Mouse (Mus musculus) liver, embryonic 15.5 days (tissue): ENCODE results near the gene Micu1. TPM values are rescaled to one million over a fixed set of nuclear protein-coding genes. Genes with fewer than 3 reads are reported as not detected.
A peak's percentile ranks its signal among the peaks of the same experiment; 100 is the strongest.

Experiments
- ATAC-seq: fragments of 200-750 bp; cut with Nextera tagmentation; 2 replicates; pipeline ENCODE4 v1.8.0; 2017; ENCODE audit warnings: moderate number of reproducible peaks, mild to moderate bottlenecking, moderate library complexity; ENCODE audit not compliant: insufficient read depth
- H3K27ac ChIP-seq: fragments of 300-500 bp; sonication (generic); replicated peaks from 2 replicates; pipeline ENCODE4 v1.5.1; 2015; ENCODE audit warnings: mild to moderate bottlenecking, inconsistent platforms
- H3K27me3 ChIP-seq: fragments of 300-500 bp; sonication (generic); 2 replicates; pipeline ENCODE4 v1.6.1; 2015; ENCODE audit warnings: mild to moderate bottlenecking, inconsistent platforms
- H3K36me3 ChIP-seq: fragments of 300-500 bp; sonication (generic); replicated peaks from 2 replicates; pipeline ENCODE4 v1.6.1; 2015; ENCODE audit warnings: moderate library complexity, mild to moderate bottlenecking, inconsistent platforms
- H3K4me1 ChIP-seq: fragments of 300-500 bp; sonication (generic); replicated peaks from 2 replicates; pipeline ENCODE4 v1.6.1; 2015; ENCODE audit warnings: inconsistent platforms
- H3K4me2 ChIP-seq: fragments of 300-500 bp; sonication (generic); 2 replicates; pipeline ENCODE4 v1.6.1; 2015; ENCODE audit warnings: moderate library complexity, mild to moderate bottlenecking, inconsistent platforms
- H3K4me3 ChIP-seq: fragments of 300-500 bp; sonication (generic); replicated peaks from 2 replicates; pipeline ENCODE4 v1.5.1; 2015; ENCODE audit warnings: mild to moderate bottlenecking, inconsistent platforms
- H3K9ac ChIP-seq: fragments of 300-500 bp; sonication (generic); 2 replicates; pipeline ENCODE4 v1.6.1; 2015; ENCODE audit warnings: moderate library complexity, mild to moderate bottlenecking, inconsistent platforms
- H3K9me3 ChIP-seq: fragments of 300-500 bp; sonication (generic); replicated peaks from 2 replicates; pipeline ENCODE4 v1.6.1; 2016; ENCODE audit warnings: inconsistent platforms
- WGBS: fragments of 180-500 bp; shearing (Covaris S2); methylation state at CpG from one replicate; pipeline ENCODE4 v1.1.7; 2015; ENCODE audit warnings: mixed read lengths; ENCODE audit not compliant: insufficient replicate concordance; 5-methylcytosine and 5-hydroxymethylcytosine counted together
- polyA plus RNA-seq: library from polyadenylated mRNA; unstranded; fragments of >200 nt; fragmentation: Nextera tagmentation; extraction: Ambion mirVana; gene quantifications from 2 replicates; pipeline ENCODE4 v1.2.1, GENCODE M21; 2015

Micu1 gene
- polyA plus RNA-seq, 1 experiment from 2014 or later: 38.2 TPM

DNA sequence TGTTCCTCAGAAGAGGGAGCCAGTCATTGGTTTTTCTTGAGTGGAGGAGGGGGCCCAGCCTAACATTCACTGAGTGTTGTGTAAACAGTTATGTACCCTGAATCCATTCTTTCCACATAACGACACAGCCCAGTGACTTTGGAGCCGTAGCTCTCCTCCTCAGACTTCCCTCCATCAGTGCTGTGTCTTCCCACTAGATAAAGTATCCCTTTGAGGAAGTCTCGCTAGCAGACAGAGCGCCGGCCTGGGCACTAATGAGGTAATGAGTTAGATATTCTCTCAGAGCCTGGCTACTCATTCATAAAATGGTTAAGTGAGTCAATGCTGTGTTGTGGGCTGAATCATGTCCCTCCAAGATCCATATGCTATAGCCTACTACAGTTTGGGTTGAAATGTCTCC lies 89.6 kb downstream of the Micu1 start:
- Histone ChIP-seq H3K9me3 (no peaks in the 10 kb centered on the region), H3K4me1 (peaks cover 25% of the 10 kb centered on the region), H3K9ac (no peak overlapping the region), H3K27ac (no peak overlapping the region), H3K4me2 (no peak overlapping the region), H3K4me3 (no peak overlapping the region), H3K27me3 (no peaks in the 10 kb centered on the region), H3K36me3 (peaks cover 55% of the 10 kb centered on the region)
- no peak for ATAC-seq
- WGBS: 87% methylated on average over 5 of the region's 5 CpGs

DNA sequence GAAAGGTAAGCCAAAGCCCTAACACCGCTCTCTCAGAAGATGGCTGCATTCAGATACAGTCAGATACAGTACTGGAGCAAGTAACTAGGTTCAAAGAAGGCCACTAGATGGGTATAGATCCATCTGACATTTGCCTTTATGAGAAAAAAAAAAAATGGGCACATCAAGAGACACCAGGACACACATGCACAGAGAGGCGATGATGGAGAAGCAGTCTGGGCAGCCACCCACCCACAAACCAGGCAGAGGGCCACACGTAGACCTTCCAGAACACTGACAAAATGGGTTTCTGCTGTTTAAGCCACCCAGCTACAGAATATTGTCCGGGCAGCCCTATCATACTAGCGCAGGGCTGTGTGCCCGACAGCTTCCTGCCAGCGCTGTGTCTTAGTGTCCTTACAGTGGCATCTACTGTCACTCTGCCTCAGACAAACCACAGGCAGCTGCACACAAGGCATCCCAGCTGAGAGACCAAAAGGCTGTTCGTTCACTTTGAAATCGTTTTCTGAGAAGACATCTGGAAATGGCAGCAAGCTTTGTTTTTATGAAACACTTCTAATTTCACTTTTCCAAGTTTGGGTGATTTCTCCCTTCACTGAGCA lies 90.4 kb downstream of the Micu1 start:
- H3K27ac ChIP-seq: peak overlapping the region; percentile 80
- no peak for ATAC-seq
- 75% methylated on average over 9 of the region's 9 CpGs for WGBS

DNA sequence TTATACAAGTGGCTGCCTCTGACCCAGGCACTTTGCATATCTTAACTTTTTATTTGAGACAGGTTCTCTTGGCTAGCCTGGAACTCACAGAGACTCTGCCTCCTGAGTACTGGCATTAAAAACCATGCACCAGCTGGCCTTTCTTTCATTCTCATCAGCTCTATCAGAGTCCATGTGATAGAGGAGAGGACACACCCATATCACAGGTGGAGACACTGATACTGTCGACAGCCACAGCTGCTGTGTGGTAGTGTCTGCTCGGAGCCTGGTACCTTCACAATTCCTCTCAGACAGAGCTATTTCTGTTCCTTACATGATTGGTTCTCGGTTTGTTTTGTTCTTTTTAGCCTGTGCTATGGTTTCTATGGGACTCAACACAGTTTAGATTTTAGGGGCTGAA lies 91.2 kb downstream of the Micu1 start:
- H3K9ac ChIP-seq: no peak overlapping the region

More for the DNA sequence above, 90.4 kb downstream of the Micu1 start:
- Histone ChIP-seq H3K4me3 (no peak overlapping the region), H3K9ac (no peak overlapping the region), H3K4me1 (peaks cover 21% of the 10 kb centered on the region), H3K36me3 (peaks cover 55% of the 10 kb centered on the region), H3K9me3 (no peaks in the 10 kb centered on the region), H3K27me3 (no peaks in the 10 kb centered on the region), H3K4me2 (no peak overlapping the region)

DNA sequence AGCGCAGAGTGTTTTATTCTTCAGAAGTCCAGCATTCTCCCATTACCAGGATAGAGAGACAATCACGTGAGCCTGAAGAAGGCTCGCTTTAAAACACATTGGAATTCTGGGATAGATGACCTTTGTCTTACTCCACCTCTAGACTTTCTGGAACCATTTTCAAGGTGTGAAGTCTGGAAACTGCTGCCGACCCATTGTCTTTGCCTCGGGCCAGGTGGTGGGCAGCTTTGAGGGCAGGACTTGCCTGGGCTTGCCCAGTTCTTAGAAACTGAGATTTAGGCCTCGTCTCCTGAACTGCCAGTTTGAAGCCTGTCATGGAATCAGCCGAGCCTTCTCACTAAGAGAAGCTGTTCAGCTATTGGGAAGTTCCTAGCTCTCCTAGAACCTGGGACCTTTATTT lies 92.8 kb downstream of the Micu1 start:
- no peak for ATAC-seq
- no peak overlapping the region for H3K27ac ChIP-seq
- WGBS: 83% methylated on average over 7 of the region's 7 CpGs
- peaks cover 40% of the 10 kb centered on the region for H3K36me3 ChIP-seq
- no peaks in the 10 kb centered on the region for H3K27me3 ChIP-seq
- peaks cover 41% of the 10 kb centered on the region for H3K4me1 ChIP-seq
- H3K9me3 ChIP-seq: no peaks in the 10 kb centered on the region
- no peak overlapping the region for H3K4me3 ChIP-seq
- H3K9ac ChIP-seq: no peak overlapping the region
- H3K4me2 ChIP-seq: no peak overlapping the region

More for the DNA sequence above, 91.2 kb downstream of the Micu1 start:
- Histone ChIP-seq H3K4me1 (peaks cover 25% of the 10 kb centered on the region), H3K4me3 (no peak overlapping the region), H3K4me2 (peak overlapping the region; percentile 54), H3K9me3 (no peaks in the 10 kb centered on the region), H3K36me3 (peaks cover 55% of the 10 kb centered on the region), H3K27ac (peak overlapping the region; percentile 80), H3K27me3 (no peaks in the 10 kb centered on the region)
- WGBS: 41% methylated on average over 3 of the region's 3 CpGs
- peak; percentile 91 for ATAC-seq

DNA sequence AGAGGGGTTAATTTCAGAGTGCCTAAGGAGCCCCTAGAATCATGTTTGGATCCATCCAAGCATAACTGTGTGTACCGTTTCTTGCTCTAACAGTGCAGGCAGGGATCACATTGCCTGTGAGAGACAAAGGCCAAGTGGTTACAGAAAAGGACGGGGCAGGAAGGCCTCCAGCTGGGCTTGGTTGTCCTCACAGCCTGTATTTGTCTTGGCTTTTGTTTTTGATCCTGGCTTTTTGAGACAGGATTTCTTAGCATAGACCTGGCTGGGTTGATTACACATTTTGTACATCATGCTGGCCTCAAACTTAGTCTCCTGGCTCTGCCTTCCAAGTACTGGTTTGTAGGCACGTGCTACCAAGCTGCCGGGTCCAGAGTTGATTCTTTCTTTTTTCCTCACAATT lies 93.6 kb downstream of the Micu1 start:
- no peak overlapping the region for H3K27ac ChIP-seq
- H3K4me3 ChIP-seq: no peak overlapping the region
- H3K36me3 ChIP-seq: peaks cover 32% of the 10 kb centered on the region
- H3K4me1 ChIP-seq: peaks cover 49% of the 10 kb centered on the region
- no peaks in the 10 kb centered on the region for H3K27me3 ChIP-seq
- H3K9me3 ChIP-seq: no peaks in the 10 kb centered on the region
- no peak overlapping the region for H3K9ac ChIP-seq
- no peak for ATAC-seq
- 89% methylated on average over 4 of the region's 4 CpGs for whole genome bisulfite sequencing
- no peak overlapping the region for H3K4me2 ChIP-seq

DNA sequence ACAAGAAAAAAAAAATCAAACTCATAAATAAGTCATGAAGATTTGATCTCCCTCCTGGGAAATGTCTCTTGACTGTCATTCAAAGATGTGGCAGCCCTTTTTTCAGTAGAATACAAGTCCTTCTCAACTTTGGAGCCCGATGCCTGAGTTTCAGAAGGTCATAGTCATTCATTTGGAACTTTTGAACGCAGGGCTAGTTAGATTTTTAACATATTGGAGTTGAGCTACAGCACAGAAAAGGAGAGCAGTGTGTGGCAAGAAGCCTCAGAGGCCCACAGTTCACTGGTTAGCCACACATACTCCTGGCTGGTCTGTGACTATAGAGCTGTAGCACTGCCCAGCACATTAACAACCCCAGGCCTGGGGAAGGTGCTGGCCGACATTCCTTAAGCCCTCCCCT lies 96.1 kb downstream of the Micu1 start:
- Histone ChIP-seq H3K9ac (no peak overlapping the region), H3K4me3 (no peak overlapping the region), H3K27me3 (no peaks in the 10 kb centered on the region), H3K27ac (0 out of 2 replicates have a peak overlapping the region, but pooled peaks have one; percentile 20), H3K4me1 (peaks cover 55% of the 10 kb centered on the region), H3K4me2 (no peak overlapping the region), H3K9me3 (no peaks in the 10 kb centered on the region), H3K36me3 (peaks cover 16% of the 10 kb centered on the region; the same call in 1 of the 2 replicates)
- WGBS: 88% methylated on average over 3 of the region's 3 CpGs
- no peak for ATAC-seq

DNA sequence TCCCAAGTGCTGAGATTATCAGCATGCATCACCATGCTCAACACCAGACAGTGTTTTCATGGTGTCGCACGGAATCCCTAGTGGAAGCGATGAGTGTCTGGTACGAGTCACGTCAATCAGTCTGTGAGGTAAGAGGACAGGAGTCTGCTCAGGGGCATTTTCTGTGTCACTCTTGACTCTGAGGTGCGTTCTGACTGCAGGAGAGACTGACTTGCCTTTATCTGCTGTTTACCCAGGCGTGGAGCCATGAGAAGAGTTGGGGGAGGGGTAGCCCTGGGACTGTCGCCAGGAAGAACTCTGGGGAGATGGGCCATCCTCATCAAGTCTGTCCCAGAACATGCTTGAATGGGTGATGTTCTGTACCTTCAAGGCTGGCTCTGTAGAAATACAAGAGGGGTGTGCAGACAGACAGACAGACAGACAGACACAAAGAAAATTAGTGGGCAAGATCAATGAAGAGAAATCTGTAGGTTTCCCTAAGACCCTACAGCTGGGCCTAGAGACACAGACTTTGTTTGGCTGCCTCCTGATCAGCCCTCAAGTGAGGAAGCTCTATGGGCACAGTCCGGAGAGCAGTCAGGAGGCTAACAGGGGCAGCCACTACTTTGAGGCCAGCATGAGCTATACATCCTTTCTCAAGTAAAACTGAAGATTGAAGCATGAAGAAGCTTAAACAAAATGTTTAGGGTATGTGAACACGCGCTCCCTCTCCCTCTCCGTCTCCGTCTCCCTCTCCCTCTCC lies 97.2 kb downstream of the Micu1 start:
- H3K9ac ChIP-seq: no peak overlapping the region; the same call in 1 of the 2 replicates
- no peak overlapping the region for H3K4me3 ChIP-seq
- H3K27ac ChIP-seq: peak overlapping the region; percentile 94
- peaks cover 48% of the 10 kb centered on the region for H3K4me1 ChIP-seq
- H3K27me3 ChIP-seq: no peaks in the 10 kb centered on the region
- H3K9me3 ChIP-seq: no peaks in the 10 kb centered on the region
- H3K36me3 ChIP-seq: peaks cover 17% of the 10 kb centered on the region; the same call in 1 of the 2 replicates
- H3K4me2 ChIP-seq: peak overlapping the region; percentile 33
- ATAC-seq: no peak
- 69% methylated on average over 13 of the region's 13 CpGs for WGBS

DNA sequence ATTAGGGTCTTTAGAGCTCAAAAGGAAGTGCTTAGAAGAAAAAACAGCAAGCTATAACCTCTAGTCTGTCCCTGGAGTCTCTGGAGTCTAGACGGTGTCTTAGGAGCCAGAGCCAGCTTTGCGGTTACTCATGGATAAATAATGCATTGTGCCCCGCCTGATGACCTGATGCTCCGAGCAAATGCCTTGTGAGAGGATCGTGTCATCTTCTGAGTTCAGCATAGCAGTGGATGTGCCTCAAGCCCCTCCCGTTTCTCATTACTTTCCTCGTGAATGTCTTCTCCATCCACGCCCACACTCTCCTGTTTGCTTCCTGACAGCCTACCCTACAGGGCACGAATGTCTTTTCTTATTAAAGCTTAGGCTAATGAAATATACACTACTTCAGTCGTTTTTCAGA lies 97.9 kb downstream of the Micu1 start:
- Histone ChIP-seq H3K36me3 (0 out of 2 replicates have a peak, but pooled peaks cover 15% of the 10 kb centered on the region), H3K4me1 (peaks cover 48% of the 10 kb centered on the region), H3K9me3 (no peaks in the 10 kb centered on the region), H3K4me3 (no peak overlapping the region), H3K9ac (peak overlapping the region; percentile 20), H3K4me2 (peak overlapping the region; percentile 55), H3K27me3 (no peaks in the 10 kb centered on the region), H3K27ac (peak overlapping the region; percentile 94)
- peak; percentile 27; the same call in 1 of the 2 replicates for ATAC-seq
- WGBS: 47% methylated on average over 10 of the region's 10 CpGs

DNA sequence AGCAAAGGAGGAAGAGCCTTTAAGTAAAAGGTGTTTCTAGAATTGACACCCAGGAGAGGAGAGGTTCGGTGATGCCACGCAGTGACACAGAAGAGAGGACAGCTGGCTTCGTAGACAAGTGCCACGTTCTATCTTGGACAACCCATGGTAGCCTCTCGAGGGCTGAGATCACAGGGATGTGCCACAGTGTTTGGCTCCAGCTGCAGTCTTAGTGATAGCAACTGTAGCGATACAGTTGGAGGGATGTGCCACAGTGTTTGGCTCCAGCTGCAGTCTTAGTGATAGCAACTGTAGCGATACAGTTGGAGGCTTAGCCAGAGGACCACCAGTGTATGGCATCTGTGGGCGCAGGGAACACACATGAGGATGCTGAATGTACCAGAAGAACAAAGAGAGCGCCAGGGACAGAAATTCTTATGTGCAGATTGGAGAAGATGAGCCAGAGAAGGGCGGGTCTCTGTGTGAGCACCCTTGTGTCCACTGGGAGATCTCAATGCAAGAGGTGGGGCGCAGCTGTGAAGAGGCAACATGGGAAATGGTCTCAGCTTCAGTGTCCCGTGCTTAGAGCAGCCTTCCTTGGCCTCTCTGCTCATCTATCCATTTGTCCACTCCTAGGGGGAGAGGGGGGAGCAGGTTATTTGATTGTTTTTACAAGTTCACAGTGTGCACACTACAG lies 98.7 kb downstream of the Micu1 start:
- ATAC-seq: peak; percentile 99
- H3K4me1 ChIP-seq: peaks cover 48% of the 10 kb centered on the region
- H3K4me2 ChIP-seq: peak overlapping the region; percentile 55
- no peaks in the 10 kb centered on the region for H3K27me3 ChIP-seq
- no peaks in the 10 kb centered on the region for H3K9me3 ChIP-seq
- peak overlapping the region; percentile 15; the same call in 1 of the 2 replicates for H3K4me3 ChIP-seq
- H3K27ac ChIP-seq: peak overlapping the region; percentile 94
- WGBS: 33% methylated on average over 12 of the region's 12 CpGs
- peak overlapping the region; percentile 30 for H3K9ac ChIP-seq
- 0 out of 2 replicates have a peak, but pooled peaks cover 11% of the 10 kb centered on the region for H3K36me3 ChIP-seq

DNA sequence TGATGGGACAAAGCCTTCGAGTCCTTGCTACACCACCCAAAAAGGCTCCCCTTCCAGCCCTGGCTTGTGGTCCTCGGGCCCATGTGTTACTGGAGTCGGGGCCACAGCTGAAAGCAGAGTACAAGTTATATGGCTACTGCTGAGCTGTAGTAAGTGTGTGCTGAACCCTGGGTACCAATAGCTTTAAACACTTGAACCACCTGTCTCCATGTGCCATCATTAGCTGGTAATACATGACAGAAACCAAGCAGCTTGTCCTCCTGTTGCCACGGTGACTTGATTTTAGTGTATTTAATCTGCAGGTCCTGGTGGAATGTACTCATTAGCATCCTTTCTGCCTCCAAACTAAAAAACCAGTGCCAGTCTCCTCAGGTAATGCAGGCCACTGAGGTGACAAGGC lies 106.4 kb downstream of the Micu1 start:
- Histone ChIP-seq H3K4me2 (no peak overlapping the region), H3K9ac (no peak overlapping the region), H3K4me3 (no peak overlapping the region), H3K27ac (no peak overlapping the region), H3K4me1 (peaks cover 27% of the 10 kb centered on the region), H3K27me3 (no peaks in the 10 kb centered on the region; the same call in 1 of the 2 replicates), H3K36me3 (0 out of 2 replicates have a peak, but pooled peaks cover 5% of the 10 kb centered on the region), H3K9me3 (no peaks in the 10 kb centered on the region)
- WGBS: 72% methylated on average over 4 of the region's 4 CpGs
- no peak for ATAC-seq
